Mouse (Mus musculus) heart, embryonic 14.5 days (tissue): ENCODE measurements around the gene Slc26a3. TPM values are rescaled to one million over a fixed set of nuclear protein-coding genes. Genes with fewer than 3 reads are reported as not detected.

ENCODE experiments used
- ATAC-seq: fragments of 200-750 bp; cut with Nextera tagmentation; 2 replicates; pipeline ENCODE4 v1.8.0; 2017; ENCODE audit warnings: low read depth, moderate TSS enrichment; ENCODE audit not compliant: insufficient number of reproducible peaks, insufficient read depth, low FRiP score
- H3K27ac ChIP-seq, 2 experiments: fragments of 200-500 bp in 1 of 2; fragments of 300-500 bp in 1 of 2; sonication (generic) in 1 of 2; replicated peaks in 1 of 2; 2 replicates each; pipeline ENCODE4 v1.5.1; 2012 to 2014; ENCODE audit warnings: low read depth in 2 of 2, low read length in 2 of 2, control low read depth in 1 of 2, mild to moderate bottlenecking in 1 of 2, mixed read lengths in 1 of 2; ENCODE audit not compliant: control insufficient read depth in 1 of 2, insufficient read depth in 1 of 2
- H3K27me3 ChIP-seq: fragments of 300-500 bp; sonication (generic); 2 replicates; pipeline ENCODE4 v1.6.1; 2014; ENCODE audit warnings: mild to moderate bottlenecking, low read length, control low read depth; ENCODE audit not compliant: control insufficient read depth, insufficient read depth
- H3K36me3 ChIP-seq: fragments of 300-500 bp; sonication (generic); 2 replicates; pipeline ENCODE4 v1.6.1; 2014; ENCODE audit warnings: mild to moderate bottlenecking, control low read depth, low read length, mixed read lengths; ENCODE audit not compliant: control insufficient read depth, insufficient read depth
- H3K4me1 ChIP-seq, 2 experiments: fragments of 200-500 bp in 1 of 2; fragments of 300-500 bp in 1 of 2; sonication (generic) in 1 of 2; 2 replicates each; pipeline ENCODE4 v1.6.1; 2012 to 2014; ENCODE audit warnings: low read length in 2 of 2, control low read depth in 1 of 2, mixed read lengths in 1 of 2; ENCODE audit not compliant: control insufficient read depth in 2 of 2, insufficient read depth in 2 of 2
- H3K4me2 ChIP-seq: fragments of 300-500 bp; sonication (generic); 2 replicates; pipeline ENCODE4 v1.6.1; 2014; ENCODE audit warnings: mild to moderate bottlenecking, low read length
- H3K4me3 ChIP-seq, 2 experiments: fragments of 200-500 bp in 1 of 2; fragments of 300-500 bp in 1 of 2; sonication (generic) in 1 of 2; 2 replicates each; pipeline ENCODE4 v1.5.1; 2012 to 2014; ENCODE audit warnings: low read length in 2 of 2, mild to moderate bottlenecking in 2 of 2, control low read depth in 1 of 2, low read depth in 1 of 2, moderate library complexity in 1 of 2; ENCODE audit not compliant: control insufficient read depth in 1 of 2, insufficient read depth in 1 of 2
- H3K9ac ChIP-seq: fragments of 300-500 bp; sonication (generic); 2 replicates; pipeline ENCODE4 v1.6.1; 2014; ENCODE audit warnings: mild to moderate bottlenecking, low read length
- H3K9me3 ChIP-seq: fragments of 300-500 bp; sonication (generic); 2 replicates; pipeline ENCODE4 v1.6.1; 2016; ENCODE audit warnings: low read length, control low read depth; ENCODE audit not compliant: control insufficient read depth
- WGBS: fragments of 180-500 bp; shearing (Covaris S2); extraction: QIAGEN DNeasy Blood & Tissue Kit; methylation state at CpG from one replicate; pipeline ENCODE4 v1.1.7; 2014; 5-methylcytosine and 5-hydroxymethylcytosine counted together
- polyA plus RNA-seq: library from polyadenylated mRNA; unstranded; fragments of >200 nt; fragmentation: Nextera tagmentation; extraction: Ambion mirVana; gene quantifications from 2 replicates; pipeline ENCODE4 v1.2.1, GENCODE M21; 2014

Slc26a3 gene
- polyA plus RNA-seq, 1 experiment from 2014 or later = 0.35 TPM

- no peaks in the 10 kb centered on the region for H3K9me3 ChIP-seq
- peaks cover 12 to 24% of the 10 kb centered on the region in 2 experiments for H3K4me1 ChIP-seq
- H3K9ac ChIP-seq = no peak overlapping the region; the same call in 1 of the 2 replicates
- WGBS = 35% methylated on average over 9 of the region's 9 CpGs
- H3K27me3 ChIP-seq = no peaks in the 10 kb centered on the region
- ATAC-seq = no peak
- H3K36me3 ChIP-seq = no peaks in the 10 kb centered on the region
- H3K4me2 ChIP-seq = 0 out of 2 replicates have a peak overlapping the region, but pooled peaks have one; percentile 18
- H3K27ac ChIP-seq = no peak overlapping the region
- no peak overlapping the region for H3K4me3 ChIP-seq
These were observed 15.9 kb upstream of the Slc26a3 start for GRCm38 (mm10) chr12:31374603-31375282.

GRCm38 (mm10) chr12:31375283-31375615 is 15.4 kb upstream of the Slc26a3 start:
- Histone ChIP-seq H3K9me3 (no peaks in the 10 kb centered on the region), H3K36me3 (no peaks in the 10 kb centered on the region), H3K27ac (no peak overlapping the region), H3K9ac (no peak overlapping the region), H3K4me2 (no peak overlapping the region), H3K4me1 (peaks cover 10 to 24% of the 10 kb centered on the region in 2 experiments), H3K27me3 (no peaks in the 10 kb centered on the region), H3K4me3 (no peak overlapping the region)
- ATAC-seq = no peak
- 47% methylated on average over 4 of the region's 4 CpGs for WGBS

- Histone ChIP-seq H3K4me3 (peak overlapping the region; percentile 28 to 32), H3K36me3 (no peaks in the 10 kb centered on the region), H3K9ac (peak overlapping the region; percentile 44), H3K27ac (0 out of 4 replicates have a peak overlapping the region, but pooled peaks of 1 of the 2 experiments have one; percentile 7), H3K27me3 (no peaks in the 10 kb centered on the region), H3K4me2 (peak overlapping the region; percentile 71), H3K9me3 (no peaks in the 10 kb centered on the region), H3K4me1 (peaks cover 13 to 24% of the 10 kb centered on the region in 2 experiments)
- no peak for ATAC-seq
- 2% methylated on average over 13 of the region's 13 CpGs for WGBS
These were observed 14.2 kb upstream of the Slc26a3 start for GRCm38 (mm10) chr12:31376326-31376950.

DNA sequence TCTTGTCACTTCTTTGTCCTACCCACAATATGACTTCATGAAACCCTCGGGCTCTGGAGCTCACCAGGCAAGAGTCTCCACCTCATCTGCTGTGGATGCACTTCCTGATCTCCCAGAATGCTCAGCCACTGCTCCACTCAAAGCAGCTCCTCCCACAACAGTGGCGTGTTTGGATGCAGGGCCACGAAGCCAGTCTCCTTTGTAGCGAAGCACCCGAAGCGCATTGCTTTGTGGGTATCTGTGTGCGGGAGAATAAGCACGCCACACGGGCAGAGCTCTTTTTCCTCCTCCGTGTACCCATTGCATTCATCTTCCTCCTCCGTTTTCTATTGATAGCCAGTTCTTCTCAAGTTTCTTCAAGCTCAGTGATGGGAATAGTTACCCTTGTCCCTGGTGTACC is 13.4 kb upstream of the Slc26a3 start:
- no peaks in the 10 kb centered on the region for H3K9me3 ChIP-seq
- no peak for ATAC-seq
- peak overlapping the region; percentile 3 to 32; a peak in 2 of 4 replicates for H3K4me3 ChIP-seq
- no peaks in the 10 kb centered on the region for H3K27me3 ChIP-seq
- WGBS = 64% methylated on average over 11 of the region's 11 CpGs
- 0 out of 2 replicates have a peak overlapping the region, but pooled peaks have one; percentile 44 for H3K9ac ChIP-seq
- peak overlapping the region; percentile 71 for H3K4me2 ChIP-seq
- no peak overlapping the region; a peak in 1 of 4 replicates for H3K27ac ChIP-seq
- no peaks in the 10 kb centered on the region for H3K36me3 ChIP-seq
- H3K4me1 ChIP-seq = peaks cover 10 to 19% of the 10 kb centered on the region in 2 experiments

DNA sequence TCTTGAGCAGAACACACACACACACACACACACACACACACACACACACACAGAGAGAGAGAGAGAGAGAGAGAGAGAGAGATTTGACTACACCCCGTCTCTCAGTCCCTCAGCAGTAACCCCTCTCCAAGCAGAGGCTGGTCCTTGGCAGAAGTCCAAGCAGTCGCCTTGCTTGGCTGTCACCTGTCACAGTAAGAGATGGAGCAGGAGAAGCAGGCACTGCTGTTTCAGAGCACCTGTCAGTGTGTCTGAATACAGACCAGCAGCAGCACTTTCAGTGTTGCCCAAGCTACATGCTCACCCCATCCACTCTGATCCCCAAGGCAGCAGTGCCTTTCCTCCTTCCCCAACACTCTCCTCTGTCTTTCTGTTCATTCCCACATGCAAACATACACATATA is 9.8 kb upstream of the Slc26a3 start:
- Histone ChIP-seq H3K4me3 (no peak overlapping the region), H3K27me3 (no peaks in the 10 kb centered on the region), H3K27ac (no peak overlapping the region), H3K4me1 (peaks cover 8 to 11% of the 10 kb centered on the region in 2 experiments), H3K36me3 (no peaks in the 10 kb centered on the region), H3K4me2 (no peak overlapping the region), H3K9me3 (no peaks in the 10 kb centered on the region), H3K9ac (no peak overlapping the region)
- ATAC-seq = peak; percentile 35; the same call in 1 of the 2 replicates
- WGBS = 6% methylated on average over 2 of the region's 2 CpGs

GRCm38 (mm10) chr12:31382451-31382850 is 8.2 kb upstream of the Slc26a3 start:
- no peaks in the 10 kb centered on the region for H3K27me3 ChIP-seq
- ATAC-seq = no peak
- no peak overlapping the region for H3K4me3 ChIP-seq
- H3K27ac ChIP-seq = no peak overlapping the region
- no peaks in the 10 kb centered on the region for H3K36me3 ChIP-seq
- no peak overlapping the region for H3K4me2 ChIP-seq
- H3K9ac ChIP-seq = no peak overlapping the region
- 63% methylated on average over 2 of the region's 2 CpGs for whole genome bisulfite sequencing
- peaks cover 0 to 2% of the 10 kb centered on the region in 2 experiments; a peak in 2 of 4 replicates for H3K4me1 ChIP-seq
- no peaks in the 10 kb centered on the region for H3K9me3 ChIP-seq

GRCm38 (mm10) chr12:31387303-31387702 is 3.4 kb upstream of the Slc26a3 start:
- Histone ChIP-seq H3K36me3 (no peaks in the 10 kb centered on the region), H3K27ac (no peak overlapping the region)

More at GRCm38 (mm10) chr12:31387303-31387702, 3.4 kb upstream of the Slc26a3 start:
- no peak for ATAC-seq
- no peak overlapping the region for H3K4me2 ChIP-seq
- no peaks in the 10 kb centered on the region for H3K9me3 ChIP-seq
- no peak overlapping the region for H3K9ac ChIP-seq
- H3K4me3 ChIP-seq = no peak overlapping the region
- H3K27me3 ChIP-seq = no peaks in the 10 kb centered on the region
- no peaks in the 10 kb centered on the region for H3K4me1 ChIP-seq
- 13% methylated on average over 3 of the region's 3 CpGs for WGBS
